Mouse (Mus musculus): ENCODE measurements around the gene Dedd. TPM values are rescaled to one million over a fixed set of nuclear protein-coding genes. Genes with fewer than 3 reads are reported as not detected.

Gene Dedd
- polyA plus RNA-seq, 1 experiment, result 45.2 TPM

- Histone ChIP-seq H3K4me1 (ENCODE audit: control insufficient read depth, insufficient read depth, low read length) (peaks cover 3% of the 10 kb centered on the region), H3K4me3 (ENCODE audit: low read depth, low read length) (peak overlapping the region; percentile 76), H3K9me3 (replicated peaks; ENCODE audit: control insufficient read depth, insufficient read depth, low read length, poor library complexity, severe bottlenecking) (no peaks in the 10 kb centered on the region), H3K36me3 (ENCODE audit: control insufficient read depth, insufficient read depth, low read length, poor library complexity, severe bottlenecking) (no peaks in the 10 kb centered on the region), H3K9ac (ENCODE audit: low read depth, poor library complexity, severe bottlenecking) (peak overlapping the region; percentile 69), H3K27me3 (ENCODE audit: control insufficient read depth, insufficient read depth, low read length, poor library complexity, severe bottlenecking) (no peaks in the 10 kb centered on the region), H3K27ac (ENCODE audit: insufficient read depth, low read length) (peak overlapping the region; percentile 92)
- TF ChIP-seq EP300 (IDR thresholded peaks at IDR 0.05; ENCODE audit: insufficient read depth, low read depth, low read length), result no peak
- no peak for TF ChIP-seq CTCF (IDR thresholded peaks at IDR 0.05; ENCODE audit: low read depth, low read length)
Observed at GRCm38 (mm10) chr1:171330216-171330560, 1.2 kb downstream of the Dedd start.

- Histone ChIP-seq H3K9me3 (replicated peaks; ENCODE audit: control insufficient read depth, insufficient read depth, low read length, poor library complexity, severe bottlenecking) (no peaks in the 10 kb centered on the region), H3K4me1 (ENCODE audit: control insufficient read depth, insufficient read depth, low read length) (no peaks in the 10 kb centered on the region), H3K9ac (ENCODE audit: low read depth, poor library complexity, severe bottlenecking) (no peak overlapping the region), H3K27ac (ENCODE audit: insufficient read depth, low read length) (no peak overlapping the region), H3K36me3 (ENCODE audit: control insufficient read depth, insufficient read depth, low read length, poor library complexity, severe bottlenecking) (peaks cover 31% of the 10 kb centered on the region), H3K4me3 (ENCODE audit: low read depth, low read length) (no peak overlapping the region), H3K27me3 (ENCODE audit: control insufficient read depth, insufficient read depth, low read length, poor library complexity, severe bottlenecking) (no peaks in the 10 kb centered on the region)
- TF ChIP-seq CTCF (IDR thresholded peaks at IDR 0.05; ENCODE audit: low read depth, low read length) (no peak), EP300 (IDR thresholded peaks at IDR 0.05; ENCODE audit: insufficient read depth, low read depth, low read length) (no peak), POLR2A (IDR thresholded peaks at IDR 0.05; ENCODE audit: insufficient read depth, low read length) (no peak)
Observed at GRCm38 (mm10) chr1:171342262-171343207, 13.6 kb downstream of the Dedd start.

- no peak overlapping the region for H3K4me3 ChIP-seq (ENCODE audit: low read depth, low read length)
- no peak overlapping the region for H3K27ac ChIP-seq (ENCODE audit: insufficient read depth, low read length)
- peaks cover 23% of the 10 kb centered on the region for H3K36me3 ChIP-seq (ENCODE audit: control insufficient read depth, insufficient read depth, low read length, poor library complexity, severe bottlenecking)
- no peaks in the 10 kb centered on the region for H3K9me3 ChIP-seq (replicated peaks; ENCODE audit: control insufficient read depth, insufficient read depth, low read length, poor library complexity, severe bottlenecking)
- peak overlapping the region; percentile 82; the same call in 1 of the 2 replicates for H3K9ac ChIP-seq (ENCODE audit: low read depth, poor library complexity, severe bottlenecking)
- no peaks in the 10 kb centered on the region for H3K27me3 ChIP-seq (ENCODE audit: control insufficient read depth, insufficient read depth, low read length, poor library complexity, severe bottlenecking)
- H3K4me1 ChIP-seq (ENCODE audit: control insufficient read depth, insufficient read depth, low read length), result no peaks in the 10 kb centered on the region
- no peak for TF ChIP-seq POLR2A (IDR thresholded peaks at IDR 0.05; ENCODE audit: insufficient read depth, low read length)
- no peak for TF ChIP-seq CTCF (IDR thresholded peaks at IDR 0.05; ENCODE audit: low read depth, low read length)
- TF ChIP-seq EP300 (IDR thresholded peaks at IDR 0.05; ENCODE audit: insufficient read depth, low read depth, low read length), result no peak
Observed at GRCm38 (mm10) chr1:171343922-171344677, 15.2 kb downstream of the Dedd start.

GRCm38 (mm10) chr1:171344715-171345114 is 15.8 kb downstream of the Dedd start:
- Histone ChIP-seq H3K36me3 (ENCODE audit: control insufficient read depth, insufficient read depth, low read length, poor library complexity, severe bottlenecking) (peaks cover 21% of the 10 kb centered on the region), H3K27ac (ENCODE audit: insufficient read depth, low read length) (no peak overlapping the region), H3K9me3 (replicated peaks; ENCODE audit: control insufficient read depth, insufficient read depth, low read length, poor library complexity, severe bottlenecking) (no peaks in the 10 kb centered on the region), H3K27me3 (ENCODE audit: control insufficient read depth, insufficient read depth, low read length, poor library complexity, severe bottlenecking) (no peaks in the 10 kb centered on the region), H3K4me3 (ENCODE audit: low read depth, low read length) (peak overlapping the region; percentile 97), H3K4me1 (ENCODE audit: control insufficient read depth, insufficient read depth, low read length) (no peaks in the 10 kb centered on the region), H3K9ac (ENCODE audit: low read depth, poor library complexity, severe bottlenecking) (peak overlapping the region; percentile 82)
- no peak for TF ChIP-seq CTCF (IDR thresholded peaks at IDR 0.05; ENCODE audit: low read depth, low read length)
- TF ChIP-seq POLR2A (IDR thresholded peaks at IDR 0.05; ENCODE audit: insufficient read depth, low read length), result no peak
- no peak for TF ChIP-seq EP300 (IDR thresholded peaks at IDR 0.05; ENCODE audit: insufficient read depth, low read depth, low read length)

GRCm38 (mm10) chr1:171345225-171346094 is 16.5 kb downstream of the Dedd start, which contains the start of the genes Nit1 and Pfdn2:
Gene Nit1, minus strand, starts transcription at chr1:171345646.
Gene Pfdn2, plus strand, starts transcription at chr1:171345670.
- peak within 1 kb of the TSS; percentile 82 for H3K9ac ChIP-seq (ENCODE audit: low read depth, poor library complexity, severe bottlenecking)
- no peaks in the 10 kb centered on the region for H3K4me1 ChIP-seq (ENCODE audit: control insufficient read depth, insufficient read depth, low read length)
- TF ChIP-seq POLR2A (IDR thresholded peaks at IDR 0.05; ENCODE audit: insufficient read depth, low read length) (peak; percentile 92), EP300 (IDR thresholded peaks at IDR 0.05; ENCODE audit: insufficient read depth, low read depth, low read length) (no peak)
- no peaks in the 10 kb centered on the region for H3K9me3 ChIP-seq (replicated peaks; ENCODE audit: control insufficient read depth, insufficient read depth, low read length, poor library complexity, severe bottlenecking)
- peaks cover 17% of the 10 kb centered on the region for H3K36me3 ChIP-seq (ENCODE audit: control insufficient read depth, insufficient read depth, low read length, poor library complexity, severe bottlenecking)
- peak within 1 kb of the TSS; percentile 2; the same call in 1 of the 2 replicates for H3K27ac ChIP-seq (ENCODE audit: insufficient read depth, low read length)
- H3K4me3 ChIP-seq (ENCODE audit: low read depth, low read length), result peak within 1 kb of the TSS; percentile 97
- H3K27me3 ChIP-seq (ENCODE audit: control insufficient read depth, insufficient read depth, low read length, poor library complexity, severe bottlenecking), result no peaks in the 10 kb centered on the region

All from ES-Bruce4 (cell line).